Mouse (Mus musculus) small intestine, adult 2 months (tissue): ENCODE results near the gene Slc38a3. TPM values are rescaled to one million over a fixed set of nuclear protein-coding genes. Genes with fewer than 3 reads are reported as not detected.
A peak's percentile ranks its signal among the peaks of the same experiment; 100 is the strongest.

ENCODE experiments used
- H3K27ac ChIP-seq: fragments of 200-500 bp; 2 replicates; pipeline ENCODE4 v1.5.1; 2012; ENCODE audit warnings: low read depth, low read length, control low read depth, inconsistent platforms; ENCODE audit not compliant: insufficient read depth
- H3K27me3 ChIP-seq: fragments of 200-500 bp; 2 replicates; pipeline ENCODE4 v1.6.1; 2012; ENCODE audit warnings: mild to moderate bottlenecking, moderate library complexity, low read length, inconsistent platforms; ENCODE audit not compliant: control insufficient read depth, insufficient read depth
- H3K36me3 ChIP-seq: fragments of 200-500 bp; 2 replicates; pipeline ENCODE4 v1.6.1; 2012; ENCODE audit warnings: mild to moderate bottlenecking, low read length, control low read depth, inconsistent platforms; ENCODE audit not compliant: control insufficient read depth, insufficient read depth
- H3K4me1 ChIP-seq: fragments of 200-500 bp; 2 replicates; pipeline ENCODE4 v1.6.1; 2012; ENCODE audit warnings: low read length, inconsistent platforms, mixed read lengths; ENCODE audit not compliant: control insufficient read depth, insufficient read depth, insufficient read length
- H3K4me3 ChIP-seq: fragments of 200-500 bp; 2 replicates; pipeline ENCODE4 v1.5.1; 2012; ENCODE audit warnings: low read depth, mild to moderate bottlenecking, control low read depth, inconsistent platforms, low read length, moderate library complexity
- CTCF ChIP-seq: fragments of 200-500 bp; IDR thresholded peaks from 2 replicates; pipeline ENCODE4 v1.5.1; 2012; ENCODE audit warnings: low read depth, mild to moderate bottlenecking, control low read depth, inconsistent platforms, low read length, moderate library complexity, mixed read lengths; ENCODE audit not compliant: insufficient replicate concordance, insufficient read length; ENCODE audit errors: extremely low read depth
- POLR2A ChIP-seq: fragments of 200-500 bp; IDR thresholded peaks from 2 replicates; pipeline ENCODE4 v1.6.1; 2012; ENCODE audit warnings: low read depth, mild to moderate bottlenecking, control low read depth, inconsistent platforms, low read length, moderate library complexity
- WGBS: fragments of 180-500 bp; shearing (Covaris S2); methylation state at CpG from one replicate; pipeline ENCODE4 v1.1.7; 2018; 5-methylcytosine and 5-hydroxymethylcytosine counted together
- polyA plus RNA-seq: library from polyadenylated mRNA; depleted of rRNA; stranded (reverse); fragments of >200 nt; gene quantifications from 2 replicates; pipeline ENCODE4 v1.2.3, GENCODE M21; 2012

Gene Slc38a3
- polyA plus RNA-seq, 1 experiment, result 2.8 TPM

DNA sequence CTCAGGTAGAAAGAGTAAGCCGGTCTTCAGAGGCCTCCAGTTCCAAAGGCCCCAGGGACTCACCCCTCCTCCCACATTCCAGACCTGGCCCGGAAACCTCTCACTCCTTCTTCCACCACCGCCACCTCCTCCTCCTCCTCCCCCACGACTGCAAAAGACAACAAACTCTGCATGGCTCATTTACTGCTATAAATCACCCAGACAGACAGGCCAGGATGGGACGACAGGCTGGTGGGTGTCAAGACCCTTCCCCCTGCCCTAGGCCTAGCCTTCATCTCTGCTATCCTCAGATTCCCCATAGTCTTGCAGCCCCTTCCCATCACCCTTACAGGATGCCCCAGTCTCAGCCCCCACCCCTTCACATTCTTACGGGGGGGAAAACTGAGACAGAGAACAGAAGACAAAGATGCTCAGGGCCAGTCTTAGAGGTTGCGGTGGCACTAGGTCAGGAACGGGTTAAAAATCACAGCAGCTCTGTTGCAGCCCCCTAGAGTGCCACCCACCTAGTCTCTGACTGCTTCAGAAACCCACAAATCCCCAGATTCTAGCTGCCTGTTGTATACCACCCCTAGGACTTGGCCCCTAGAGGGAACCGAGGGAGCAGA lies 30.1 kb upstream of the Slc38a3 start:
- H3K27me3 ChIP-seq, result no peaks in the 10 kb centered on the region
- no peak for TF ChIP-seq CTCF
- no peak for TF ChIP-seq POLR2A
- H3K4me1 ChIP-seq, result peaks cover 17% of the 10 kb centered on the region
- WGBS, result 67% methylated on average over 9 of the region's 9 CpGs
- 0 out of 2 replicates have a peak overlapping the region, but pooled peaks have one; percentile 39 for H3K27ac ChIP-seq
- H3K36me3 ChIP-seq, result no peaks in the 10 kb centered on the region
- H3K4me3 ChIP-seq, result no peak overlapping the region

- no peaks in the 10 kb centered on the region for H3K27me3 ChIP-seq
- H3K27ac ChIP-seq, result peak overlapping the region; percentile 53; the same call in 1 of the 2 replicates
- TF ChIP-seq POLR2A, result no peak
- no peak for TF ChIP-seq CTCF
- no peaks in the 10 kb centered on the region for H3K36me3 ChIP-seq
- no peak overlapping the region for H3K4me3 ChIP-seq
- 69% methylated on average over 14 of the region's 14 CpGs for WGBS
- peaks cover 16% of the 10 kb centered on the region for H3K4me1 ChIP-seq
Measured at GRCm38 (mm10) chr9:107698611-107699190, 29.4 kb upstream of the Slc38a3 start.

GRCm38 (mm10) chr9:107697811-107698521 lies 28.6 kb upstream of the Slc38a3 start:
- TF ChIP-seq CTCF (no peak), POLR2A (no peak)
- Histone ChIP-seq H3K36me3 (no peaks in the 10 kb centered on the region), H3K4me1 (peaks cover 16% of the 10 kb centered on the region), H3K27ac (no peak overlapping the region), H3K4me3 (no peak overlapping the region), H3K27me3 (no peaks in the 10 kb centered on the region)
- 73% methylated on average over 14 of the region's 14 CpGs for WGBS

GRCm38 (mm10) chr9:107696845-107697610 lies 27.7 kb upstream of the Slc38a3 start:
- H3K4me3 ChIP-seq, result no peak overlapping the region
- no peaks in the 10 kb centered on the region for H3K27me3 ChIP-seq
- H3K27ac ChIP-seq, result peak overlapping the region; percentile 21
- WGBS, result 81% methylated on average over 9 of the region's 9 CpGs
- peaks cover 16% of the 10 kb centered on the region for H3K4me1 ChIP-seq
- no peak for TF ChIP-seq CTCF
- no peak for TF ChIP-seq POLR2A
- H3K36me3 ChIP-seq, result no peaks in the 10 kb centered on the region

- no peaks in the 10 kb centered on the region for H3K27me3 ChIP-seq
- H3K4me3 ChIP-seq, result no peak overlapping the region
- peak overlapping the region; percentile 7 for H3K27ac ChIP-seq
- WGBS, result 58% methylated on average over 6 of the region's 6 CpGs
- H3K4me1 ChIP-seq, result peaks cover 11% of the 10 kb centered on the region
- no peaks in the 10 kb centered on the region for H3K36me3 ChIP-seq
- TF ChIP-seq POLR2A (no peak), CTCF (no peak)
Measured at GRCm38 (mm10) chr9:107696106-107696479, 26.8 kb upstream of the Slc38a3 start.

- TF ChIP-seq POLR2A (no peak), CTCF (no peak)
- WGBS, result 83% methylated on average over 12 of the region's 12 CpGs
- peak overlapping the region; percentile 45 for H3K27ac ChIP-seq
- no peaks in the 10 kb centered on the region; the same call in 1 of the 2 replicates for H3K36me3 ChIP-seq
- H3K4me1 ChIP-seq, result peaks cover 11% of the 10 kb centered on the region
- H3K27me3 ChIP-seq, result no peaks in the 10 kb centered on the region
- H3K4me3 ChIP-seq, result no peak overlapping the region
Measured at GRCm38 (mm10) chr9:107695441-107696105, 26.2 kb upstream of the Slc38a3 start.
